Mouse (Mus musculus): Measurements from ENCODE around the gene Sirt2.

- TF ChIP-seq CTCF (IDR thresholded peaks at IDR 0.05; ENCODE audit: low read depth) (no peak), EP300 (IDR thresholded peaks at IDR 0.05; ENCODE audit: low read depth) (no peak)
Measured at GRCm38 (mm10) chr7:28785161-28785560, 18.6 kb downstream of the Sirt2 start.
